Mouse (Mus musculus) lung, postnatal 0 days (tissue): ENCODE data around the gene Plcxd3. TPM values are rescaled to one million over a fixed set of nuclear protein-coding genes. Genes with fewer than 3 reads are reported as not detected.

Experiments used
- ATAC-seq: fragments of 200-750 bp; cut with Nextera tagmentation; 2 replicates; pipeline ENCODE4 v1.8.0; 2017; ENCODE audit warnings: moderate library complexity
- DNase-seq: peaks from one replicate; pipeline ENCODE4 v3.0.0-alpha.2; 2016; ENCODE audit warnings: low spot score
- H3K27ac ChIP-seq: fragments of 300-500 bp; sonication (generic); 2 replicates; pipeline ENCODE4 v1.5.1; 2014; ENCODE audit warnings: antibody characterized with exemption, mild to moderate bottlenecking, low read length, mixed read lengths
- H3K27me3 ChIP-seq: fragments of 300-500 bp; sonication (generic); replicated peaks from 2 replicates; pipeline ENCODE4 v1.6.1; 2014; ENCODE audit warnings: low read length, mixed read lengths; ENCODE audit not compliant: insufficient read depth
- H3K36me3 ChIP-seq: fragments of 300-500 bp; sonication (generic); 2 replicates; pipeline ENCODE4 v1.6.1; 2014; ENCODE audit warnings: low read length, mixed read lengths; ENCODE audit not compliant: insufficient read depth
- H3K4me1 ChIP-seq: fragments of 300-500 bp; sonication (generic); 2 replicates; pipeline ENCODE4 v1.6.1; 2014; ENCODE audit warnings: antibody characterized with exemption, low read depth, low read length, mixed read lengths; ENCODE audit not compliant: insufficient read depth
- H3K4me2 ChIP-seq: fragments of 300-500 bp; sonication (generic); replicated peaks from 2 replicates; pipeline ENCODE4 v1.6.1; 2014; ENCODE audit warnings: low read depth, mild to moderate bottlenecking, low read length, moderate library complexity, mixed read lengths
- H3K4me3 ChIP-seq: fragments of 300-500 bp; sonication (generic); 2 replicates; pipeline ENCODE4 v1.5.1; 2014; ENCODE audit warnings: low read depth, low read length
- H3K9ac ChIP-seq: fragments of 300-500 bp; sonication (generic); replicated peaks from 2 replicates; pipeline ENCODE4 v1.6.1; 2014; ENCODE audit warnings: low read depth, mild to moderate bottlenecking
- H3K9me3 ChIP-seq: fragments of 300-500 bp; sonication (generic); 2 replicates; pipeline ENCODE4 v1.6.1; 2016; ENCODE audit warnings: low read length, mixed read lengths
- CTCF ChIP-seq: IDR thresholded peaks from 2 replicates; pipeline ENCODE4 v1.5.1; 2016; ENCODE audit warnings: antibody characterized with exemption, mild to moderate bottlenecking
- EP300 ChIP-seq: IDR thresholded peaks from 2 replicates; pipeline ENCODE4 v1.6.1; 2016; ENCODE audit warnings: antibody characterized with exemption, mild to moderate bottlenecking, control low read depth
- WGBS: fragments of 180-500 bp; shearing (Covaris S2); extraction: QIAGEN DNeasy Blood & Tissue Kit; methylation state at CpG from one replicate; pipeline ENCODE4 v1.1.7; 2014; 5-methylcytosine and 5-hydroxymethylcytosine counted together
- polyA plus RNA-seq: library from polyadenylated mRNA; unstranded; fragments of >200 nt; fragmentation: Nextera tagmentation; extraction: Ambion mirVana; gene quantifications from 2 replicates; pipeline ENCODE4 v1.2.1, GENCODE M21; 2015

The Plcxd3 gene
- 0.41 and 0.58 TPM in 2 replicates for polyA plus RNA-seq

GRCm38 (mm10) chr15:4375423-4376220 is at the start of gene Plcxd3:
Gene Plcxd3, plus strand, starts transcription at chr15:4375491.
- peak within 1 kb of the TSS; percentile 3; the same call in 1 of the 2 replicates for H3K4me3 ChIP-seq
- DNase-seq (no peak), ATAC-seq (no peak)

DNA sequence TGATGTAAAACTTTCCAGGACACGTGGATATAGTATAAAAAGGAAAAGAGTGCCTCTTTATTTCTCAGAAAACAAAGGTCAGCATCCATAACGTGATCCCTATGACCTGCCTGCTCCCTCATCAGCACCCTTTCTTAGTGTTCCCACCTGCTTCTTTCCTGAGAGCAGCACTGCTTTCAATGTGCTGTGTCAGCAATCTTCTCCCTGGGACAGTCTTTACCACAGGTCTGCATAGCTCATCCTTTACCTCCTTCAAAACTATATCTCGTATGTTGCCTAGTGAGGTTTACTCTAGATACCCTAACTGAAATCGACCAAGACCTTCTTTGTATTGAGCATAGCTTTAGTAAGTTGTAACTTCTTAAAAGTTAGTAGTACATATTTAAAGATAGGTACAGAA is 43.4 kb upstream of the Plcxd3 start:
- WGBS, result 66% methylated on average over 4 of the region's 4 CpGs
- Histone ChIP-seq H3K9me3 (no peaks in the 10 kb centered on the region), H3K9ac (no peak overlapping the region), H3K27me3 (no peaks in the 10 kb centered on the region), H3K27ac (no peak overlapping the region), H3K4me3 (no peak overlapping the region), H3K36me3 (no peaks in the 10 kb centered on the region), H3K4me2 (no peak overlapping the region), H3K4me1 (no peaks in the 10 kb centered on the region)
- no peak for TF ChIP-seq EP300
- no peak for TF ChIP-seq CTCF
- DNase-seq (no peak), ATAC-seq (no peak)

More at GRCm38 (mm10) chr15:4375423-4376220, at the start of gene Plcxd3:
- Histone ChIP-seq H3K9me3 (no peaks in the 10 kb centered on the region), H3K27ac (no peak within 1 kb of the TSS), H3K27me3 (no peaks in the 10 kb centered on the region), H3K36me3 (no peaks in the 10 kb centered on the region), H3K9ac (no peak within 1 kb of the TSS), H3K4me1 (no peaks in the 10 kb centered on the region), H3K4me2 (peak within 1 kb of the TSS; percentile 42)
- WGBS, result under 1% methylated on average over 33 of the region's 33 CpGs
- TF ChIP-seq CTCF (no peak), EP300 (no peak)

DNA sequence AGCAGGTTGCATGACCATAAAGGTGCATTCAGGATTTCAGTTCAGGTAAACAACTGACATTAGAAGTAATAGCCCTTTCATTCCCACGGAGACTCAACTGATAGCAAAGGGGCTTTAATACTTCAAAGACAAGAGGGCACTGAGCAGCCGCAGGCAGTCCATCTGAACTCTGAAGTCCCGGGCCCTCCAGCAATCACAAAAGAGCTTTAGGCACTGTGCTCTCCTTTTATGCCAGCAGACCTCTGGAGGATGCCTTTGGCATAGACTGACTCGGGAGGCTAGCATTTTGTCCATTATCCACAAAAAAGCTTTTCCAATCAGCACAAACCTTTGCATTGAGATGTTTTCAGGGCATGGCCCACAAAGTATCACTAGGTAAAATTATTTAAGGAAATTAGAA is 33.7 kb upstream of the Plcxd3 start:
- Histone ChIP-seq H3K4me1 (no peaks in the 10 kb centered on the region), H3K4me2 (no peak overlapping the region), H3K4me3 (no peak overlapping the region), H3K9ac (no peak overlapping the region), H3K27me3 (no peaks in the 10 kb centered on the region), H3K36me3 (no peaks in the 10 kb centered on the region), H3K9me3 (no peaks in the 10 kb centered on the region), H3K27ac (no peak overlapping the region)
- WGBS, result 38% methylated on average over 4 of the region's 4 CpGs
- no peak for DNase-seq
- TF ChIP-seq EP300, result no peak
- TF ChIP-seq CTCF, result no peak
- no peak for ATAC-seq

GRCm38 (mm10) chr15:4348816-4349553 is 26.3 kb upstream of the Plcxd3 start:
- WGBS, result 29% methylated on average over 7 of the region's 7 CpGs
- DNase-seq (no peak), ATAC-seq (no peak)
- no peaks in the 10 kb centered on the region for H3K27me3 ChIP-seq
- H3K27ac ChIP-seq, result no peak overlapping the region
- H3K36me3 ChIP-seq, result no peaks in the 10 kb centered on the region
- H3K4me1 ChIP-seq, result no peaks in the 10 kb centered on the region
- TF ChIP-seq EP300 (no peak), CTCF (no peak)
- H3K9me3 ChIP-seq, result no peaks in the 10 kb centered on the region
- H3K9ac ChIP-seq, result no peak overlapping the region
- no peak overlapping the region for H3K4me2 ChIP-seq
- no peak overlapping the region for H3K4me3 ChIP-seq

DNA sequence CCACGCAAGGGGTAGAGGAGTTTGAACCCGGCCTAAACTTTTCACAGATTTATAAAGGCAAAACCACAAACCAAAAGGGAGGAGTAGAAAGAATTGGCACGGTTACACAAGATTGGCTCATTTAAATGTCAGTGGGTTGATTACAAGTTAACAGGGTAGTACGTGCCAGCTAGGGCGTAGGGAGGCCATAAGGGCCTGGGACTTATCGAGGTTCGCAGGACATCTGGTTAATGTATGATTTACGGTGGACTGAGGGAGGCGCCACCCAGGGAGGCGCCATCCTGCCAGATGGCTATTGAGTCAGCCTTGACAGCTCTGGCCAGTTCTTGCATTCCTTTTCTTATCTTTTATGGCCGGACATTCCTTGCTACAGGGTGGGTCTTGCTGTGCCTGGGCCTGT is 18.9 kb upstream of the Plcxd3 start:
- ATAC-seq, result no peak
- Histone ChIP-seq H3K9me3 (no peaks in the 10 kb centered on the region), H3K4me1 (no peaks in the 10 kb centered on the region), H3K27me3 (no peaks in the 10 kb centered on the region), H3K27ac (no peak overlapping the region), H3K4me2 (no peak overlapping the region), H3K9ac (no peak overlapping the region), H3K36me3 (no peaks in the 10 kb centered on the region), H3K4me3 (no peak overlapping the region)
- DNase-seq, result no peak
- TF ChIP-seq CTCF (no peak), EP300 (no peak)
- WGBS, result 76% methylated on average over 11 of the region's 11 CpGs

GRCm38 (mm10) chr15:4357706-4358105 is 17.6 kb upstream of the Plcxd3 start:
- 72% methylated on average over 4 of the region's 4 CpGs for WGBS
- Histone ChIP-seq H3K36me3 (no peaks in the 10 kb centered on the region), H3K27me3 (no peaks in the 10 kb centered on the region), H3K4me1 (no peaks in the 10 kb centered on the region), H3K9ac (no peak overlapping the region), H3K27ac (no peak overlapping the region), H3K9me3 (no peaks in the 10 kb centered on the region), H3K4me3 (no peak overlapping the region), H3K4me2 (no peak overlapping the region)
- no peak for TF ChIP-seq CTCF
- TF ChIP-seq EP300, result no peak
- DNase-seq (no peak), ATAC-seq (no peak)
